Mouse (Mus musculus) common myeloid progenitor, adult 5-6 weeks (primary cell): ENCODE measurements around the gene Med8. TPM values are rescaled to one million over a fixed set of nuclear protein-coding genes. Genes with fewer than 3 reads are reported as not detected.

Experiments
- ATAC-seq: replicated peaks from 2 replicates; pipeline ENCODE4 v1.8.0; 2016; ENCODE audit warnings: low read depth, mild to moderate bottlenecking, moderate TSS enrichment, inconsistent platforms; ENCODE audit not compliant: poor library complexity, severe bottlenecking
- total RNA-seq: library from RNA; stranded (forward); fragments of 200-1000, 187-1606 nt; gene quantifications from 2 replicates; pipeline ENCODE4 v1.2.3, GENCODE M21; 2017

The Med8 gene
- total RNA-seq = 82.5 and 85.9 TPM in 2 replicates

DNA sequence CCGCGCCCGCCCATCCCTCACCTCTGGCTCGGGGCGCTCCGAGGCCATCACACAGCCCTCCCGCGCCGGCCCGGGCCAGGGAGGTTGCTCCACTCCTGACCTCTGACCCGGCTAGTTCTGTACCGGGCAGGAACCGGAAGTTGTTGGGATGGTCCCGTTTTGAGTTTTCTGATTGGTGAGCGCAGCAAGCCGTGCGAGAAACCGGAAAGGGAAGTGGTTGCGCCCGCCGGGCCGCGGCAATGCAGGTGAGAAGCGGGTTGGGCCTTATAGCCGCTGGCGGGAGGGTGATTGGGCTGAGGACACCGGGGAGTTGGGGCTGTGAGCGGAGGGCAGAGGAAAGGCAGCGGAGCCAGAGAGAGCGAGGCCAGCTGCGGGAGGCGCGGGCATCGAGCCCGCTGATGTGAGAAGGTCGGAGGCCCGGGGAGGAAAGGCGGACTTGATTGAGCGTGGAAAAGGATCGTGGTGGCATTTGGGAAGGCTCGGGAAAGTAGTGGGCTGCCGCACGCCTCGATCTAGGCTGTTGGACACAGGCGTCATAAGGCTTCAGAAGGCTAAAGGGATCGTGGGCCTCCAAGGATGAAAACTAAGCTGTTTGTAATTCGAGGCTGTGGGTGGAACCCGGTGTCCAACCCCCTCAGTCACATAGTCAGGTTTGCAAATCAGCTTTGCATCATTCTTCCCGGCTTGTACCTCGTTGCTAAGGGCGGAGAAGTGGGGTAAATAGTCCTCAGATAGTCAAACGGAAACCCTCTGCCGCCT is at the start of gene Med8, which contains the start of gene Szt2:
Gene Med8 (plus strand): TSS at position 196 of the 759 bp plus-strand sequence.
Gene Szt2 (minus strand): TSS at position 132 of the 759 bp plus-strand sequence.
- ATAC-seq = peak; percentile 95

DNA sequence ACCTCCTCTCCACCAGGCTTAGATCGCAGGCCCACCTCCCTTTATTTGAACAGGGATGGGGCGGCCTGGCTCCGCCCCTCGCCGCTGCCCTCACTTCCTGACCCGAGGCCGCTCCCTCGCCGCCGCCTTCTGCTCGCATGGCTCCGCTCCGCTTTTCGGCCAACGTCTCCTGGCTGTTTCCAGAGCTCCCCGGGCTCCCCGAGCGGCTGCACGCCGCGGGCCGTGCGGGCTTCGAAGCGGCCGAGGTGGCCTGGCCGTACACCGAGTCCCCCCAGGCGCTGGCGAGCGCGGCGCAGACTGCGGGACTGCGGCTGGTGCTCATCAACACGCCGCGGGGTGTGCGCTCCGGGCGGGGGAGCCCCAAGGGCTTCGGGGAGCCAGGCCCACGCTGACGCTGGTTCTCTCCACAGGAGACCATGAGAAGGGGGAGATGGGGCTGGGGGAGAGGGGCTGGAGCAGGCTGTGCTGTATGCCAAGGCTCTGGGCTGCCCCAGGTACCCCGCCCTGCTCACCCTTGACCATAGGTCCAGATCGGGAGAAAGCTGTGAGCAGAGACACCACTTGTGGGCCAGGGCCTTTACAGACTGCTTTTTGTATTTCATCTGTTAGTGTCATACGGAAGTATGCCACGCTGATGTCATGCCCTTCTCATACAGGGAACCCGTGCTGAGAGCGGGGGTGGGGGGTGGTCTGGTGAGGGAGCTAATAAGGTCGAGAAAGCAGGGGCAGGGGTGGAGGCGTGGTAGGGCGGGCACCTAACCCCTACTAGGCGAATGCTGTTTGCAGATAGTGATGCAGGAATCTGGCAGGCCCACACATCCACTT is 49.0 kb upstream of the Med8 start:
- ATAC-seq = peak; percentile 91

GRCm38 (mm10) chr4:118361451-118361850 is 47.7 kb upstream of the Med8 start:
- ATAC-seq = no peak

- ATAC-seq = no peak
Observed at GRCm38 (mm10) chr4:118362879-118363278, 46.3 kb upstream of the Med8 start.

DNA sequence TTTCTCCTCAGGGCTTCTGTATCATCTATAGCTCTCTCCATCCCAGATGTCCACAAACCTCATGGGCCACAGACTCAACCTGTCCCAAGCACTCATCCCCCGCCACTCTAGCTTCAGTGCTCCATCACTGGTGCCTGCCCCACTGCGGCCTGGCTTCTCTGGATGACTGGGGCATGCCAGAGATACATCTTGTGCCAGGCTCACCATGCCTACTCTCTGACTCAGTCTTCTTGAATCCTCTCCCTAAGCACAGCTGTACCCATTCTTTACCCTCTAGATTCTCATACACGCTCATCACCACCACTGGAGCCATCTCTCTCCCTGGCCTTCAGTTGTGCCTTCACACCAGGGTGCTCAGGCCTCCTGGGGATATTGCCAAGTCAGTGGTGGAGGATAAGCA is 45.2 kb upstream of the Med8 start:
- ATAC-seq = no peak

GRCm38 (mm10) chr4:118364641-118365040 is 44.5 kb upstream of the Med8 start:
- ATAC-seq = no peak

GRCm38 (mm10) chr4:118365991-118366390 is 43.1 kb upstream of the Med8 start:
- ATAC-seq = no peak

GRCm38 (mm10) chr4:118367551-118367950 is 41.6 kb upstream of the Med8 start:
- ATAC-seq = no peak

DNA sequence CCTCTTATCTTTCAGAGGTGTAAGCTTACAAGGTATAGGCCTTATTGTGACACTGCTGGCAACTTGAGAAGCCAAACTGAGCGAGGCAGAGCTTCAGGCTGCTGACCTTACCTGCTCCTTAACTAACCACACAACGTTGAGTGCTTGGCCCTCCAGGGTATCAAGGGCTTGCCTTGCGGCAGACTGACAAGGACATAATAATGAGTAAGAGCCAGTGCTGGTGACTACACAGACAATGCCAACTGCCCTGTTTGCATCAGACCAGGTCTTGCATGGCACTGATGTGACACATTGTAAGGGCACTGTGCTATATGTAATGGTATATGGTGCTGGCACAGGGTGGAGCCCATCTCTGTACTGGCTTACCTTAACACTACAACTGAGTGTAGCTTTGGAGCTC is 40.5 kb upstream of the Med8 start:
- no peak for ATAC-seq

- ATAC-seq = no peak
Observed at GRCm38 (mm10) chr4:118371822-118372221, 37.3 kb upstream of the Med8 start.

DNA sequence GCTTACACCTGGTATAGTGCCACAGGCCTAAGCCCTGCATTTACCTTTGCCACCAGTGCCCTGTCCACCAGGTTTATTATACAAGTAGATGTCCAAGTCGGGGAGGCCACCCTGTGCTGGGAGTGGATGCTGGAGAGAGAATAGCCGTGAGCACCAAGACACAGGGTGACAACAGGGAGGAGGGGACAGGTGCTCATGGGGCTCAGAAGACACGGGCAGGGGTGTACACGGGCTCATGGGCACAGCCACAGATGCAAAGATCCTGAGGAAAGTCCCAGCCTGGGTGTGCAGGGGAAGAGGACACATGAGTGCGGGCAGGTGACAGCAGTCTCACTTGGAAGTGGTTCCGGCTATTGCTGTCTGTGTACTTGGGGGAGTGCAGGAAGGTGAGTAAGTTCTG is 33.1 kb upstream of the Med8 start:
- ATAC-seq = no peak

- ATAC-seq = no peak
Observed at GRCm38 (mm10) chr4:118383271-118383670, 25.9 kb upstream of the Med8 start.

DNA sequence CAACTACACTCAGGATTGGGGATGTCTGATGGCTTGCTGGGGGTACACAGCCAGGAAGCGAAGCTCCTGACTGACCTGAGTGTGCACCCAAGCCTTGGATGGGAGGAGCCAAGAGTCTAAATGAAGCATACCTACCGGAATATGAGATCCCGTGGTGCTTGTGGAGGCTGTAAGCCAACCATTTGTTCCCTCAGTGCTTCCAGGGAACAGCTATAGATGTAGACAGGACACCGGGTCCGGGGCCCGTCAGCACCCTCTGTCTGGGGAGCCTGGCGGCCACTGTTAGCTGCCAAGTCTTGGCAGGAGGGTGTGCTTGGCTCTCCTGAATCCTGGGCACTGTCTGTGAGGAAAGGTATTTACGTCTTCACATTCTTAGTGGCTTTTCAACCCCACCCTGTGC is 21.8 kb upstream of the Med8 start:
- ATAC-seq = no peak

DNA sequence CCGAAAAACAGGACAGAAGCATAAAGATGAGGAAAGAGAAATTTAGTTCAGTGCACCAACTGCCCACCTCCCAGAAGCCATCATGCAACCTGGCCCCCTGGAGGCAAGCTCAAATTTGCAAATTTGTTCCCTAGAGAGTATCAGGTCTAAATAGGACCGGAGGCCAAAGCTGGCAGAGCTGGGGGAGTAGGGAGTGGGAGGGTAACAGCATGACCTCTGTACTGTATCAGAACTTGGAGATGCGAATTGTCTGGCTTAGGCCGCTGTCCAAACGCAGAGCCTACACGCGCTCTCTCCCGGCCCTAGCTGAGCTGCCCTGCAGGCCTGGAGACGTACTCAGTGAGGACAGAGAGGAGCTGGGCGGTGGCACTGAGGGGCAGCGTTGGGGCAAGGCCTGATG is 19.0 kb upstream of the Med8 start:
- no peak for ATAC-seq

DNA sequence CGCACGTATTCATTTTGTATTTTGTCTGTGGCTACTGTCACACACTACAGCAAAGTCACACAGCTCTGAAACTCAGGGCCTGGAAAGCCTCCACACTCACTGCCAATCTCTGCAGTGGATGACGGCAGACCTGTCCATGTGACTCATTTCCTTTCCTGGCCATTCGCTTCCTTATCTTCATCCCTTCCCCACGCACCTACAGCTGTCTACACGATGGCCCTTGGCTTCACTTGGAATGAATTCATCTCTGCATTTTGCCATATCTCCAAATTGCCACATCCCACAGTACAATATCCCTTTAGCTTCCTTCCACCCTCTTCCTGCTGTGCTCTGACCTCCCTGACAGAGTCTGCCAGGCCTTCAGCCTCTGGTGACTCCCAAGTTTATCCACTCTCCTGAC is 14.6 kb upstream of the Med8 start:
- ATAC-seq = no peak

DNA sequence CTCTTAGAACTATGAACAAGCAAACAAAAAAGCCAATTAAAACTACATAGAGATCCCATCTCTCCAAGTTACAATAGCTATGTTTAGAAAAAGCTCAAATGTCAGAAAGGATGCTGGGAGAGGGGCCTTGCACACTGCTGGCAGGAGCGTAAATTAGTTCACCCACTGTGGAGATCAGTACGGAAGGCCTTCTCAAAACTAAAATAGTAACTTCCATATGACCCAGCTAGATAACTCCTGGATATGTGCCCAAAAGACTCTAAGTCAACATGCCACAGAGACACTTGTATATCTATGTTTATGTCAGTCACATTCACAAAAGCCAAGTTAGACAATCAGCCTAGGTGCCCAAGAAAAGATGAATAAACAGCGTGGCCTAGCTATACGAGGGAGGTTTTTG is 13.8 kb upstream of the Med8 start:
- ATAC-seq = 0 out of 2 replicates have a peak, but pooled peaks have one; percentile 25

GRCm38 (mm10) chr4:118396433-118396832 is 12.7 kb upstream of the Med8 start:
- ATAC-seq = no peak

- no peak for ATAC-seq
Observed at GRCm38 (mm10) chr4:118398400-118398799, 10.7 kb upstream of the Med8 start.

DNA sequence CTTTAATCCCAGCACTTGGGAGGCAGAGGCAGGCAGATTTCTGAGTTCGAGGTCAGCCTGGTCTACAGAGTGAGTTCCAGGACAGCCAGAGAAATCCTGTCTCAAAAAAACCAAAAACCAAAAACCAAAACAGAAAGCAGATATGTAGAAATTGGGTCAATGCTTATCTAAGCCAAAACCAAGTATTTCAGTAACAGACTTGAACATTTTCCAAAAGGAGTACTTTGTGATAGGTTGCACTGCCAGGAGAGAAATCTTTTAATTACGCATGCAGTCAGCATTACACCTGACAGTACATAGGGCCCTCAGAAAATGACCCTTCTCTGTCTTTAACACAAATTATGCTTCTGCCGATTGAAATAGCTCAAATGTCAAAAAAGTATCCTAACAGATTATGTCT is 7.7 kb upstream of the Med8 start:
- no peak for ATAC-seq

DNA sequence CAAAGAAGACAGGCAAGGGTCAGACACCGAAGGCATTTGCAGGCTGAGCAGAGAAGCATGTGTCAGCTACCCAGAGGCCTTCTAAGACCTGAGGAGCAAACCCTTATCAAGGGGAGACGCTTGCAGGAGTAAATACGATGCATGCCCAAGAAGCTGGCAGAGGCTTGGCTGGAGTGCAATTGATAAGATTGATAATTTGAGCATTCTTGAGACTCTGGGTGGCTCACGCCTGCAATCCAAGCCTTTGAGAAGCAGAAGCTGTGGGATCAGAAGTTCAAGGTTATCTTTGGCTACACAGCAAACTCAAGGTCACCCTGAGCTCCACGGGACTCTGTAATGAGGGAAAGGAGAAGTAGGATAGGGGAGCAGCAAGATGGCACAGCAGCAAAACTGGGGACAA is 7.2 kb upstream of the Med8 start:
- no peak for ATAC-seq

DNA sequence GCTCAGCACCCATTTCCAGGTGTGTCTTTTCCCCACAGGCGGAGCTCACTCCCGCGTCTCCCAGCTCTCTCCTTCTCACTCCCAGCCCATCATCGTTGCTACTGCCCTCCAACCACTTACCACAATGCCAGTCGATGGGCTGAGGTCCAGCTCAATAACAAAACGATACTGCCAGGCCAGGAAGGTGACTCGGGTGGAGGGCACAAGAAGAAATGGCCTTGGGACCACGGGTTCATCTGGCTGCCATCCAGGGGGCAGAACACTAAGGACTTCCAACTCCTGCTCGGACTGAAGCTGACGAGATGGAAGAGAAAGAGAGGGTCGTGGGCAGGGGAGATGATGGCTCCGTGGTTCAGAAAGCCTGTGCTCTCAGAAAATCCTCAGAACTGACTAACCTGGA is 6.4 kb upstream of the Med8 start:
- no peak for ATAC-seq
